Mouse (Mus musculus) erythroblast, adult 5-6 weeks (primary cell): ENCODE measurements at regions not wholly inside any gene's neighbourhood (a gene's known extent, or its start where the extent isn't known, plus 50 kb on each side); places are given as distances from the start of the nearest gene placed in this dataset.

ENCODE experiments used
- ATAC-seq: replicated peaks from 2 replicates; pipeline ENCODE4 v1.8.0; 2016; ENCODE audit warnings: moderate number of reproducible peaks, mild to moderate bottlenecking, moderate TSS enrichment, inconsistent platforms; ENCODE audit not compliant: poor library complexity, low FRiP score, severe bottlenecking

GRCm38 (mm10) chr4:124272002-124272401 is 338.6 kb downstream of the 3100002H09Rik start:
- ATAC-seq, result no peak

DNA sequence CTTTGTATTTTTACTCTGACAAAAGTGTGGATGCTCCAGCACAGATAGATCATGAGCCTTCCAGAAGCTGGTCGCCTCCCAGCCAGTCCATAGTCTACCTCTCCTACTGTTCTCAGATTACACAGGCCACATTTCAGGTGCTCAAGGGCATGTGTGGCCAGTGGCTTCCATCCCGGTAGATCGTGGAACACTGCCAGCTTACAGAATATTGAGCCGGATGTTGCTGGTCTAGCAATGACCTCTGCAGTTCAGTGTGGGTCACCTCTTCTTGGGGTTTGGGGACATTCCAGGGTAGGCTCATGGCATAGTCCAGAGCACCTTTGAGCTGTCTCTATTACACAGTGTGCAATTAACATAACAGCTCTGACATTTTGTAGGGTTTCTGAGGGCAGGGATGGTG is 342.2 kb downstream of the 3100002H09Rik start:
- no peak for ATAC-seq

GRCm38 (mm10) chr4:124266573-124266972 is 344.0 kb downstream of the 3100002H09Rik start:
- no peak for ATAC-seq

DNA sequence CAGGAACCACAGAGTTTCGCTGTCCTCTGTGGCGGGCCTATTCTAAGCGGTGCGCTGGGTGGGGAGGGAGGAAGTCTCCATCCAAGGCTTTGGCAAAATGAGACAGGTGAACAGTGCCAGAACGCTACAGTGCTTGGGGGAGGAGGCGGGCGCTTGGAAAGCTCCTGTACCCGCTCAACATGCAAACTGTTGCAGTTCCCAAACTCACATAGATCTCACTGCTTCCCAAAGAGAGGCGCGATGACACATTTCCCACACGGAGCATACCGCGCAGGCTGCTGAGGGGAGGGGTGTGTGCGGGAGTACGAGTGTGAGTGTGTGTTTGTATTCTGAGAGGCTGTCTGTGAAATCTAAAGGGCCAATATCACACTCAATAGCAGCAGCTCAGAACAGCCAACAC is 345.1 kb downstream of the 3100002H09Rik start:
- ATAC-seq, result no peak

DNA sequence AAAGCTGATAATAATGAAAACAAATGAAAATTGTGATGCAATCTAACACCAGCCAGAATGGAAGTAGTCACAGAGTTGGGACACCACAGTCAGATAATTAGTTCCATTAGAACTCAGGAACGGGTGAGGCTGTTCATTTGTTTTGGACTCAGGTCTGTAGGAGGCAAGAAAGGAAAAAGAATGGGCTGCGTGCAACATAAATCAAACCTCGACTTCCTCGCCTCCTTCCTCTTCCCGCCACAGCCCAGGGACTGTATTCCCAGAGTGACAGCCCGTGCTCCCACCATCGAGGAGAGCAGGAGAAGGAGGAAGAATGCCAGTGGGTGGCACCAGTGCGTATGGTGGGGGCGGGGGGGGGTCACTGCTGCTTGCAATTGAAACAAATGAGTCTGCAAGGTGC is 339.2 kb upstream of the 4930535I16Rik start:
- ATAC-seq, result no peak

- ATAC-seq, result no peak
Measured at GRCm38 (mm10) chr4:124256515-124256914, 338.7 kb upstream of the 4930535I16Rik start.

DNA sequence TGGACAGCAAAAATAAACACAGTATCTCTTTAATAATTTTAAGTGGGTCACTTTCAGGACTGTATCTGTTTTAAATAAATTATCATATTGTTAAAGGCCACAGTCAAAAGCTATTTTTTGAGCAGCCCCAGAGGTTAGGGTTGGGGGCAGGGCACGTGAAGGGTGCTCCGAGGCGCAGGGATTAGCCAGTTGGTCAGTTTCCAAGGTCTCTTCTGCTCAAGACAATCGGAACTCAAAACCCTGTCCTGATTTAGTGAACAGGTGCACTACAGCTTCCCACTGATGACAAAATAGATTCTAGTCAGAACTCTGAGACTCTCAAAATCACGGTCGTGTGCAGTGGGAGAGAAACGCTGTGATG is 337.3 kb upstream of the 4930535I16Rik start:
- ATAC-seq, result no peak

DNA sequence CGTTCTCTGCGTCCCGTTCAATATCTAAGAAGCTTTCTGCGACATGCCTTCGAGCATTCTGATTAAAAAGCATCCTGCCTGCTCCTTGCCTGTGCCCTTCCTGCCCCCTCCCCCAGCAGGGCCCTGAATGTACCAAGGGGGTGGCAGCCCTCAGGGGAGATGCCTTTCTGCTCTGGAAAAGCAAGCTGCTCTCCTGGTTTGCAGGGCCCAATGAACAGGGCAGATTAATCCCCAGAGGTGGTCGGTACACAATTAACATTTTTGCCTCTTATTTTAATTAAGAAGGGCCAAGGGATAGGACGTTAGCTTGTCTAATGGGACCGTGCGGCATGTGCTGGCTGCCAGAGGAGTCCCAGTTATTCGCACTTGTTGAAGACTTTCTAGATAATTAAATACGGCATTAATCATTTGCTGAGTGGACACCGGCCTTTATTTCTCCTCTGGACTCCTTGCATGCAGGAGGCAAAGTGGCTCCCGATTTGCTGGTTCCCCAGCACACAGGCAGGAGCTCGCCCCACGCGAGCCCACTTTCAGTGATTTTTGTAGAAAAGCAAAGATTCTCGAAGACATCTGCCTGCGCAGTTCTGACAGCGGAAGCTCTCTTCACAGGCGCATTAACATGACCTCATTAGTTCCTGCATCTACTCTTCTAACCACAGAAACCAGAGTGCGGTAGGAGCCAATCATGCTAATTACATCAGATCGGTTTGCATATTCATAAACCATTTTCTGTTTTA is 336.8 kb upstream of the 4930535I16Rik start:
- ATAC-seq, result no peak

DNA sequence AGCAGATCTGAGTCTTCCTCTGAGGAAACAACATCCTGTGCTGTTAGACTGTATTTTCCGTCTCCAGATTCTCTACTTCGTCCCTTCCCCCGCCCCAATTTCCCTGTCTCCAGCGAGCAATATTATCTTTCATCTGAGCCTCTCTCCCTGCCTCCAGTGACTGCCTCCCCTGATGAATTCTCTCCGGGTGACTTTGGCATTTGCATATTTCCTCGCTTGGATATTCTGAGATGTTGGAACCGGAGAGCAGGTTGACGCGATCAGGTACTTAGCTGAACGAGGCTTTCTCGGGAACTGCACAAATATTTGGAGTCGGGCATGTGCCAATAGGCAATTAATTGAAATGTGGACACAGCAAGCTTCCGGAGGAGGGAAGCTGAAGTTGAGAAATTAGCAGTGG is 323.8 kb upstream of the 4930535I16Rik start:
- no peak for ATAC-seq

GRCm38 (mm10) chr4:124236476-124236875 is 318.7 kb upstream of the 4930535I16Rik start:
- ATAC-seq, result no peak

GRCm38 (mm10) chr4:124228537-124228936 is 310.7 kb upstream of the 4930535I16Rik start:
- ATAC-seq, result no peak

DNA sequence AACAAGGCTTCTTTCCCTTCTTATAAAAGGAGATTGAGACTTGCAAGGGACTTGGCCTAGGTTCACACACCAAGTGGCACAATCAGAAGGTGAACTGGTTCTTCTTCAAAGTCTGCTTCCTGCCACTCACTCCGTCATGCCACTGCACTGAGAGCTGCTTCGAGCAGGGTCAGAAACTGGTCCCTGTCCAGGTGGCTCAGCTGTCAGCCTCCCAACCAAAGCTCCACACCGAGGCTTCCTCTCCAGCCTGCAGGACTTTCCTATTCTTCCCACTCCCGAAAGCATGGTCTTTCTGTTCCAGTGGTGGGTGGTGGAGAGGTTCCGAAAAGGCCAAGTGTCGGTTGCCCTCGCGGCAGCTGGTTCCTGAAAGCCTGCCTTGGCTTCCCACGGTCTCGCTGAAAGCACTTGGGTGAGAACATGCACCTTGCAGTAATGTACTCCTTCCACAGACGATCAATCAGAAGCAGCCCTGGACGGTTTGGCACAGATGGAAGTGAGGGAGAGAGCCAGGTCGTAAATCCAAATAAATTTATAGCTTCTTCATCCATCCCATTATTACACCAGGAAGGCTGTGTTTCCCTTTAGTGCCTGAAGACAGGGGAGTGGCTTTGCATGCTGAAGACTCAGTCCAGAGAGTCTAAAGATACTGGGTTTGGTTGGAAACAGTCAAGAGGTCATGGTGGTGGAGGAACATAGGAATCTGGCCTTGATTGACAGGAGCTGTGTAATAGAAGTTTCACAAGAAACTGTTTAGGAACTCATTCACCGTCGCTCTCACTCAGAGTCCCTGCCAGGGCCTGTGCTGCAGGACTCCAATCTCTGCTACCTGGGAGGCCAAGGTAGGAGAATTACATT is 306.1 kb upstream of the 4930535I16Rik start:
- no peak for ATAC-seq

DNA sequence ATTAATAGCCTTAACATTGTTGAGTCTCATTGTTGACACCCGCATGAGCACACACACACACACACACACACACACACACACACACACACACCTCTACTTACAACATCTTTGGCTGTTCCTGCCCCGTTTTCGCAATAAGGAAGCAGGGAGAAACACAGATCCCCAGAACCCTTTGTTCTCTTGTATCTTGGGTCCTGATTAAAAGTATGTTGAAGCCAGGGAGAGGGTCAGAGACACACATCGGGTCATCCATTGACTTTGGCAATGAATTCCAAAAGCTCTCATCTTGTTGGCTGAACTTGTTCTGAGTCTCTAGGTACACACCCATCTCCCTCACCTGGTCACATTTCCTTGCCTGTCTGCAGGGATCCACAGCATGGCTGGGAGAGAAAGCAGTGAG is 303.9 kb upstream of the 4930535I16Rik start:
- ATAC-seq, result no peak

- no peak for ATAC-seq
Measured at GRCm38 (mm10) chr4:124217206-124217605, 299.4 kb upstream of the 4930535I16Rik start.

- no peak for ATAC-seq
Measured at GRCm38 (mm10) chr4:124216351-124216750, 298.5 kb upstream of the 4930535I16Rik start.

DNA sequence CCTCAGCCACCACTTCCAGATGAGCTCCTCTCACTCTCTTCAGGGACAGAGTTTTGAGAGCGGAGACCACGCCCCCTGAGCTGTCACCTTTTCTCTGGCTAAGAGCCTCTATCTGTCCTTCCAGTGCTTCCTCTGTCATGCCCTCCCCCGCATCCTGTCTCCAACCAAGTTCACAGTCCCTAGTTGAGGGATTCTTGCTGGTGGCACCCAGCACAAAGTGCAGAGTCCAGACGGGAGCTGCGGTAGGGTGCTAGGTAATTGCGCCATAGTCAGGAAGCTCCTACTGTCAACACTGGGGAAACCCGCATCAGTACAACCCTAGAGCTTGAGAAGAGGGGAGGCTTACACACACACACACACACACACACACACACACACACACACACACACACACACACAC is 297.3 kb upstream of the 4930535I16Rik start:
- no peak for ATAC-seq

GRCm38 (mm10) chr4:124210103-124210502 is 292.3 kb upstream of the 4930535I16Rik start:
- ATAC-seq, result no peak

- ATAC-seq, result no peak
Measured at GRCm38 (mm10) chr4:124206480-124206879, 288.7 kb upstream of the 4930535I16Rik start.

- no peak for ATAC-seq
Measured at GRCm38 (mm10) chr4:124203736-124204135, 285.9 kb upstream of the 4930535I16Rik start.

GRCm38 (mm10) chr4:124199884-124200844 is 282.3 kb upstream of the 4930535I16Rik start:
- no peak for ATAC-seq
